Mouse (Mus musculus) ovary, adult 18-20 months (tissue): Measurements from ENCODE around the gene Arl5a.

ENCODE experiments used
- DNase-seq: peaks from one replicate; pipeline ENCODE4 v3.0.0; 2022; ENCODE audit warnings: low spot score, mixed read lengths

The Arl5a gene

GRCm38 (mm10) chr2:52359722-52360121, 65.0 kb downstream of the Arl5a start:
- no peak for DNase-seq

GRCm38 (mm10) chr2:52358156-52358555, 66.5 kb downstream of the Arl5a start:
- DNase-seq, result no peak

GRCm38 (mm10) chr2:52351029-52351428, 73.7 kb downstream of the Arl5a start:
- DNase-seq, result no peak
